Mouse (Mus musculus): ENCODE results near the gene Itpr2. TPM values are rescaled to one million over a fixed set of nuclear protein-coding genes. Genes with fewer than 3 reads are reported as not detected.

Gene Itpr2
- polyA plus RNA-seq, 1 experiment from 2014 or later = 14.4 TPM

DNA sequence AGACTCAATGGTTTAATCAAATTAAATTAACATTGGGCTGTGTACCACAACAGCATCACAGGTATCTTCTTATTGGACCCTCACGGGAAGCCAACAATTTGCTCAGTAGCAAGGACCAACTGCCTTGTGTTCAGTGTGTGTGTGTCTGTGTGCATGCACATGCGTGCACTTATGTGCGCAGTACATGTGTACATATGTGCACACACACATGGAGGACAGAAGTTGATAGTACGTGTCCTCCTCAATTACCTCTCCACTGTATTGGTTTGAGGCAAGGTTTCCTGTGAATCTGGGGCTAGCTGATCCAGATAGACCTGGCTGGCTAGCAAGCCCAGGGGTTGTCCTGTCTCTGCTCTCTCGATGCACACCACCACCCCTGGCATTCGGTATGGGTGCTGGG is 246.4 kb downstream of the Itpr2 start:
- no peak overlapping the region for H3K4me3 ChIP-seq (ENCODE audit: low read length)
- no peaks in the 10 kb centered on the region for H3K4me1 ChIP-seq (replicated peaks; ENCODE audit: control insufficient read depth, insufficient read depth, low read length)
- H3K27me3 ChIP-seq (ENCODE audit: control insufficient read depth, insufficient read depth, low read depth, low read length) = no peaks in the 10 kb centered on the region
- H3K27ac ChIP-seq (ENCODE audit: low read length) = no peak overlapping the region
- no peaks in the 10 kb centered on the region for H3K36me3 ChIP-seq (ENCODE audit: control insufficient read depth, insufficient read depth, low read length)
- H3K9me3 ChIP-seq (ENCODE audit: control insufficient read depth, low read length) = 0 out of 2 replicates have a peak, but pooled peaks cover 4% of the 10 kb centered on the region
- WGBS = 92% methylated on average over 6 of the region's 6 CpGs
- ATAC-seq (ENCODE audit: low read depth) = no peak
- no peak overlapping the region for H3K9ac ChIP-seq (ENCODE audit: low read length)
- H3K4me2 ChIP-seq (ENCODE audit: low read depth, low read length) = no peak overlapping the region

- H3K4me3 ChIP-seq (ENCODE audit: low read length) = no peak overlapping the region
- no peak for ATAC-seq (ENCODE audit: low read depth)
- no peaks in the 10 kb centered on the region for H3K27me3 ChIP-seq (ENCODE audit: control insufficient read depth, insufficient read depth, low read depth, low read length)
- no peak overlapping the region for H3K4me2 ChIP-seq (ENCODE audit: low read depth, low read length)
- WGBS = 84% methylated on average over 9 of the region's 9 CpGs
- no peak overlapping the region for H3K27ac ChIP-seq (ENCODE audit: low read length)
- no peaks in the 10 kb centered on the region for H3K36me3 ChIP-seq (ENCODE audit: control insufficient read depth, insufficient read depth, low read length)
- H3K9me3 ChIP-seq (ENCODE audit: control insufficient read depth, low read length) = 0 out of 2 replicates have a peak, but pooled peaks cover 4% of the 10 kb centered on the region
- no peak overlapping the region for H3K9ac ChIP-seq (ENCODE audit: low read length)
- no peaks in the 10 kb centered on the region for H3K4me1 ChIP-seq (replicated peaks; ENCODE audit: control insufficient read depth, insufficient read depth, low read length)
Measured at GRCm38 (mm10) chr6:146254931-146255330, 247.1 kb downstream of the Itpr2 start.

GRCm38 (mm10) chr6:146254216-146254820 is 247.7 kb downstream of the Itpr2 start:
- Histone ChIP-seq H3K9me3 (ENCODE audit: control insufficient read depth, low read length) (0 out of 2 replicates have a peak, but pooled peaks cover 4% of the 10 kb centered on the region), H3K4me2 (ENCODE audit: low read depth, low read length) (no peak overlapping the region), H3K27ac (ENCODE audit: low read length) (no peak overlapping the region), H3K27me3 (ENCODE audit: control insufficient read depth, insufficient read depth, low read depth, low read length) (no peaks in the 10 kb centered on the region), H3K9ac (ENCODE audit: low read length) (no peak overlapping the region), H3K4me3 (ENCODE audit: low read length) (no peak overlapping the region), H3K36me3 (ENCODE audit: control insufficient read depth, insufficient read depth, low read length) (no peaks in the 10 kb centered on the region), H3K4me1 (replicated peaks; ENCODE audit: control insufficient read depth, insufficient read depth, low read length) (no peaks in the 10 kb centered on the region)
- no peak for ATAC-seq (ENCODE audit: low read depth)
- WGBS = 88% methylated on average over 3 of the region's 3 CpGs

GRCm38 (mm10) chr6:146249096-146249495 is 252.9 kb downstream of the Itpr2 start:
- WGBS = 82% methylated on average over 6 of the region's 6 CpGs

DNA sequence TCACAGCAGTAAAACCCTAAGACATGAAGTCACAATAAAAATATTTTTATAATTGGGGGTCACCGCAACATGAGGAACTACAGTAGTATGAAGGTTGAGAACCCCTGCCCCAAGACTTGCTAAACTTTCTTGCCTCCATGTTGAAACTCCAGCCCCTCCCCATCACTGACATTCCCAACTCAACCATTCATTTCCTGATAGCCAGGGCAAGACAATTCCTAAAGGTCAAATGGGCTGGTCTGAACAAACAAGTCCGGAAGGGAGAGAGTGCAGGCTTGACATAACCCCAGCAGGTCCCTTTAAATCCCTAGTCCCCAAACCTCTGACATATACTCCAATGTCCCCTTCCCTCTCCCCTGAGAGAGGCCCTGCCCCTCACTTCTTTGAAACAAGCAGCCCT is 253.7 kb downstream of the Itpr2 start:
- Histone ChIP-seq H3K36me3 (ENCODE audit: control insufficient read depth, insufficient read depth, low read length) (no peaks in the 10 kb centered on the region), H3K9ac (ENCODE audit: low read length) (no peak overlapping the region), H3K9me3 (ENCODE audit: control insufficient read depth, low read length) (peaks cover 3% of the 10 kb centered on the region; the same call in 1 of the 2 replicates), H3K4me3 (ENCODE audit: low read length) (no peak overlapping the region), H3K27ac (ENCODE audit: low read length) (no peak overlapping the region), H3K4me1 (replicated peaks; ENCODE audit: control insufficient read depth, insufficient read depth, low read length) (no peaks in the 10 kb centered on the region), H3K27me3 (ENCODE audit: control insufficient read depth, insufficient read depth, low read depth, low read length) (no peaks in the 10 kb centered on the region), H3K4me2 (ENCODE audit: low read depth, low read length) (no peak overlapping the region)
- WGBS = 76% methylated on average over 2 of the region's 2 CpGs
- ATAC-seq (ENCODE audit: low read depth) = no peak

More at GRCm38 (mm10) chr6:146249096-146249495, 252.9 kb downstream of the Itpr2 start:
- Histone ChIP-seq H3K4me3 (ENCODE audit: low read length) (no peak overlapping the region), H3K27me3 (ENCODE audit: control insufficient read depth, insufficient read depth, low read depth, low read length) (no peaks in the 10 kb centered on the region), H3K36me3 (ENCODE audit: control insufficient read depth, insufficient read depth, low read length) (no peaks in the 10 kb centered on the region), H3K9me3 (ENCODE audit: control insufficient read depth, low read length) (0 out of 2 replicates have a peak, but pooled peaks cover under 1% of the 10 kb centered on the region), H3K4me2 (ENCODE audit: low read depth, low read length) (no peak overlapping the region), H3K27ac (ENCODE audit: low read length) (no peak overlapping the region), H3K9ac (ENCODE audit: low read length) (no peak overlapping the region), H3K4me1 (replicated peaks; ENCODE audit: control insufficient read depth, insufficient read depth, low read length) (no peaks in the 10 kb centered on the region)
- no peak for ATAC-seq (ENCODE audit: low read depth)

GRCm38 (mm10) chr6:146247906-146248305 is 254.1 kb downstream of the Itpr2 start:
- Histone ChIP-seq H3K4me2 (ENCODE audit: low read depth, low read length) (no peak overlapping the region), H3K36me3 (ENCODE audit: control insufficient read depth, insufficient read depth, low read length) (no peaks in the 10 kb centered on the region), H3K4me3 (ENCODE audit: low read length) (no peak overlapping the region), H3K9me3 (ENCODE audit: control insufficient read depth, low read length) (peaks cover 3% of the 10 kb centered on the region; the same call in 1 of the 2 replicates), H3K4me1 (replicated peaks; ENCODE audit: control insufficient read depth, insufficient read depth, low read length) (no peaks in the 10 kb centered on the region), H3K27ac (ENCODE audit: low read length) (no peak overlapping the region), H3K9ac (ENCODE audit: low read length) (no peak overlapping the region), H3K27me3 (ENCODE audit: control insufficient read depth, insufficient read depth, low read depth, low read length) (no peaks in the 10 kb centered on the region)
- 72% methylated on average over 1 of the region's 1 CpGs for WGBS
- ATAC-seq (ENCODE audit: low read depth) = no peak

- H3K4me1 ChIP-seq (replicated peaks; ENCODE audit: control insufficient read depth, insufficient read depth, low read length) = no peaks in the 10 kb centered on the region
- ATAC-seq (ENCODE audit: low read depth) = no peak
- H3K9me3 ChIP-seq (ENCODE audit: control insufficient read depth, low read length) = peaks cover 3% of the 10 kb centered on the region; the same call in 1 of the 2 replicates
- no peak overlapping the region for H3K4me3 ChIP-seq (ENCODE audit: low read length)
- no peaks in the 10 kb centered on the region for H3K27me3 ChIP-seq (ENCODE audit: control insufficient read depth, insufficient read depth, low read depth, low read length)
- H3K27ac ChIP-seq (ENCODE audit: low read length) = no peak overlapping the region
- H3K36me3 ChIP-seq (ENCODE audit: control insufficient read depth, insufficient read depth, low read length) = no peaks in the 10 kb centered on the region
- 89% methylated on average over 6 of the region's 6 CpGs for WGBS
- H3K9ac ChIP-seq (ENCODE audit: low read length) = no peak overlapping the region
- no peak overlapping the region for H3K4me2 ChIP-seq (ENCODE audit: low read depth, low read length)
Measured at GRCm38 (mm10) chr6:146246368-146246767, 255.7 kb downstream of the Itpr2 start.

- H3K27ac ChIP-seq (ENCODE audit: low read length) = no peak overlapping the region
- H3K4me1 ChIP-seq (replicated peaks; ENCODE audit: control insufficient read depth, insufficient read depth, low read length) = no peaks in the 10 kb centered on the region
- H3K9me3 ChIP-seq (ENCODE audit: control insufficient read depth, low read length) = peaks cover 3% of the 10 kb centered on the region; the same call in 1 of the 2 replicates
- H3K36me3 ChIP-seq (ENCODE audit: control insufficient read depth, insufficient read depth, low read length) = no peaks in the 10 kb centered on the region
- 81% methylated on average over 9 of the region's 9 CpGs for WGBS
- ATAC-seq (ENCODE audit: low read depth) = no peak
- H3K4me2 ChIP-seq (ENCODE audit: low read depth, low read length) = no peak overlapping the region
- no peak overlapping the region for H3K4me3 ChIP-seq (ENCODE audit: low read length)
- H3K27me3 ChIP-seq (ENCODE audit: control insufficient read depth, insufficient read depth, low read depth, low read length) = no peaks in the 10 kb centered on the region
- H3K9ac ChIP-seq (ENCODE audit: low read length) = no peak overlapping the region
Measured at GRCm38 (mm10) chr6:146245888-146246287, 256.1 kb downstream of the Itpr2 start.

DNA sequence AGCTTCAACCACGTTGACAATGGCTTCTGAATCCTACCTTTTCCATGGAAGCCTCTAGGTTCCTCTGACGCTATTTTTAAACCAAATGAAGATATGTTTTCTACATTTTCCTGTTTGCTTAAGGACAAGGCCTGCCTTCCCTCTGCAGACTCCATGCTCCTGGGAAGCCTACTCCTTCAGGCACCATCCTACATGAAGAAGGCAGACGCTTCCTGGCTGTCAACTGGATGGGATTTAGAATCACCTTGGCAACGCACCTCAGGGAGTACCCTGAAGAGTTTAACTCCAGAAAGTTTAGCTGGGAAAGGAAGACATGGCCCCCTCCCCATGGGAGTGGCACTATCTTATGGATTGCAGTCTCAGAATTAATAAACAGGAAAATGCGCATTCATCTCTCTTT is 259.0 kb downstream of the Itpr2 start:
- 57% methylated on average over 5 of the region's 5 CpGs for WGBS
- ATAC-seq (ENCODE audit: low read depth) = no peak

More for the DNA sequence above, 259.0 kb downstream of the Itpr2 start:
- no peaks in the 10 kb centered on the region for H3K4me1 ChIP-seq (replicated peaks; ENCODE audit: control insufficient read depth, insufficient read depth, low read length)
- H3K9ac ChIP-seq (ENCODE audit: low read length) = no peak overlapping the region
- H3K9me3 ChIP-seq (ENCODE audit: control insufficient read depth, low read length) = peaks cover 3% of the 10 kb centered on the region; the same call in 1 of the 2 replicates
- H3K36me3 ChIP-seq (ENCODE audit: control insufficient read depth, insufficient read depth, low read length) = no peaks in the 10 kb centered on the region
- no peaks in the 10 kb centered on the region for H3K27me3 ChIP-seq (ENCODE audit: control insufficient read depth, insufficient read depth, low read depth, low read length)
- H3K4me2 ChIP-seq (ENCODE audit: low read depth, low read length) = no peak overlapping the region
- no peak overlapping the region for H3K27ac ChIP-seq (ENCODE audit: low read length)
- H3K4me3 ChIP-seq (ENCODE audit: low read length) = no peak overlapping the region

Data from lung, embryonic 16.5 days (tissue).